Mouse (Mus musculus) limb, embryonic 11.5 days (tissue): ENCODE results near the gene Cd9. TPM values are rescaled to one million over a fixed set of nuclear protein-coding genes. Genes with fewer than 3 reads are reported as not detected.

Source experiments
- ATAC-seq: fragments of 200-750 bp; cut with Nextera tagmentation; 2 replicates; pipeline ENCODE4 v1.8.0; 2017; ENCODE audit warnings: low read depth; ENCODE audit not compliant: insufficient number of reproducible peaks, low FRiP score, low TSS enrichment
- DNase-seq: peaks from one replicate; pipeline ENCODE4 v3.0.0-alpha.2; 2015; ENCODE audit warnings: low spot score
- H3K27ac ChIP-seq: fragments of 300-500 bp; sonication (generic); replicated peaks from 2 replicates; pipeline ENCODE4 v1.5.1; 2014; ENCODE audit warnings: low read depth, mild to moderate bottlenecking, low read length
- H3K27me3 ChIP-seq: fragments of 300-500 bp; sonication (generic); 2 replicates; pipeline ENCODE4 v1.6.1; 2014; ENCODE audit warnings: mild to moderate bottlenecking, low read length, mixed read lengths; ENCODE audit not compliant: control insufficient read depth, insufficient read depth
- H3K36me3 ChIP-seq: fragments of 300-500 bp; sonication (generic); 2 replicates; pipeline ENCODE4 v1.6.1; 2014; ENCODE audit warnings: mild to moderate bottlenecking, low read length, moderate library complexity, mixed read lengths; ENCODE audit not compliant: control insufficient read depth, insufficient read depth
- H3K4me1 ChIP-seq: fragments of 300-500 bp; sonication (generic); 2 replicates; pipeline ENCODE4 v1.6.1; 2014; ENCODE audit warnings: low read length, mixed read lengths; ENCODE audit not compliant: control insufficient read depth, insufficient read depth
- H3K4me2 ChIP-seq: fragments of 300-500 bp; sonication (generic); 2 replicates; pipeline ENCODE4 v1.6.1; 2014; ENCODE audit warnings: low read depth, mild to moderate bottlenecking, moderate library complexity; ENCODE audit not compliant: severe bottlenecking
- H3K4me3 ChIP-seq: fragments of 300-500 bp; sonication (generic); 2 replicates; pipeline ENCODE4 v1.5.1; 2014; ENCODE audit warnings: low read depth, low read length
- H3K9ac ChIP-seq: fragments of 300-500 bp; sonication (generic); 2 replicates; pipeline ENCODE4 v1.6.1; 2014; ENCODE audit warnings: mild to moderate bottlenecking, low read length
- H3K9me3 ChIP-seq: fragments of 300-500 bp; sonication (generic); 2 replicates; pipeline ENCODE4 v1.6.1; 2016; ENCODE audit warnings: low read length; ENCODE audit not compliant: control insufficient read depth
- WGBS: fragments of 180-500 bp; shearing (Covaris S2); extraction: QIAGEN DNeasy Blood & Tissue Kit; methylation state at CpG from one replicate; pipeline ENCODE4 v1.1.7; 2014; 5-methylcytosine and 5-hydroxymethylcytosine counted together
- polyA plus RNA-seq: library from polyadenylated mRNA; unstranded; fragments of >200 nt; fragmentation: Nextera tagmentation; extraction: Ambion mirVana; gene quantifications from 2 replicates; pipeline ENCODE4 v1.2.1, GENCODE M21; 2014

The Cd9 gene
- polyA plus RNA-seq, 1 experiment from 2014 or later = 42.4 TPM

DNA sequence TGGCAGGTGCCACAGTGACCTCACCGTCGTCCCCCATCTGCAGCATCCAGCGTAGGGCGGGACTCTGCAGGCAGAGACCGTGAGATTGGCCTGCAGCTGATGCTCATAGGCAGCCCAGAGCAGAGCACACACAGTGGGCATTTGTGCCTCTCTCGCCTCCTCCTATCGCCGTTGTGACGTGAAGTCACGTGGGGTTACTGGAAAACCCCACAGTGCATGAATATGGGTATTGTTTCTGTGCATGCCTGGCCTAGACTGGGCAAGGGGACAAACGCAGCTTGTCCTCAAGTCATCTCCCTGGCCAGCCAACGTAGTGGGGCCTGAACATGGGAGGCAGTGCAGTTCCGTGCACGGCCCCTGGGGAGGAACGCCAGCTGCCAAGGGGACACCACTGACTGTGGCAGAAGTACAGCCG is 27.3 kb downstream of the Cd9 start:
- H3K4me1 ChIP-seq = no peaks in the 10 kb centered on the region
- DNase-seq (no peak), ATAC-seq (peak; percentile 78)
- no peaks in the 10 kb centered on the region for H3K36me3 ChIP-seq
- H3K9me3 ChIP-seq = no peaks in the 10 kb centered on the region
- no peak overlapping the region for H3K27ac ChIP-seq
- H3K9ac ChIP-seq = no peak overlapping the region
- H3K4me2 ChIP-seq = no peak overlapping the region
- WGBS = 77% methylated on average over 16 of the region's 16 CpGs
- H3K27me3 ChIP-seq = no peaks in the 10 kb centered on the region
- no peak overlapping the region for H3K4me3 ChIP-seq

DNA sequence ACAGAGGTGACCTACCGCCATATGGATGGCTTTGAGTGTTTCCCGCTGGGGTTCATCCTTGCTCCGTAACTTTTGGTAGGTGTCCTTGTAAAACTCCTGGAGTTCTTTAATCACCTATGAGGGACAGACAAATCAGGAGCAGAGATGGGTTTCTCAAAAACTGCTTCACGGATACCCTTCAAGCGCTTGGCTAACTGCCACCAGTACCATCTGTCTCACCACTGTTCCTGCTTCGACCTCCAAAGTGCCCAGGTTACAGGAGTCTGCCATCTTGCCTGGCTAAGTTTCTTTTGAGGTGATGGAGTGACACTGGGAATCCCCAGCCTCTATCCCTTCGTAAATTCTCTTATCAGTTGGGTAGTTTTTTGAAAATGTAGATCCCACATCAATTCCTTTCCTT is 32.3 kb downstream of the Cd9 start:
- H3K4me1 ChIP-seq = no peaks in the 10 kb centered on the region
- H3K27me3 ChIP-seq = no peaks in the 10 kb centered on the region
- WGBS = 91% methylated on average over 7 of the region's 7 CpGs
- DNase-seq = no peak
- H3K9ac ChIP-seq = no peak overlapping the region
- no peak for ATAC-seq
- no peaks in the 10 kb centered on the region for H3K9me3 ChIP-seq
- H3K4me3 ChIP-seq = no peak overlapping the region
- H3K4me2 ChIP-seq = no peak overlapping the region
- H3K36me3 ChIP-seq = no peaks in the 10 kb centered on the region
- no peak overlapping the region for H3K27ac ChIP-seq

DNA sequence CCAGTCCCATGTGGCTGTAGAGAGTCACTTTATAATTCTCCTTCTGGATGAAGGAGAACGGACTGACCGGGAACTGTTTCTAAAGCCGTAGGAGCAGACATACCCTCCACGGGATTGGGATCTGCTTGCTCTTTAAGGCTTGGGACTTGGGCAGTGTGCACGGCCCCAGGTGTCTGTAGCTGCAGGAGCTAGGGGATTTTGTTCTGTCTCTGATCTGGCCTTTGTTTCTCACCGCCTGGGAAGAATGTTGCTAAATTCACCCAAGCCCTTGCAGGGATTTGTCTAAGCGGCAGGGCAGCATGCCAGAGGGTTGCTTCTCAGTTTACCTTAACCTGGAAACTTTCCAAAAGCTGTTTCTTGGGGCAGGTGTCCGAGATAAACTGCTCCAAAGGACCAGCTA is 32.8 kb downstream of the Cd9 start:
- ATAC-seq (no peak), DNase-seq (no peak)
- no peaks in the 10 kb centered on the region for H3K4me1 ChIP-seq
- no peaks in the 10 kb centered on the region for H3K27me3 ChIP-seq
- H3K9me3 ChIP-seq = no peaks in the 10 kb centered on the region
- H3K9ac ChIP-seq = no peak overlapping the region
- H3K4me2 ChIP-seq = no peak overlapping the region
- 78% methylated on average over 8 of the region's 8 CpGs for WGBS
- no peak overlapping the region for H3K27ac ChIP-seq
- H3K36me3 ChIP-seq = no peaks in the 10 kb centered on the region
- H3K4me3 ChIP-seq = no peak overlapping the region

DNA sequence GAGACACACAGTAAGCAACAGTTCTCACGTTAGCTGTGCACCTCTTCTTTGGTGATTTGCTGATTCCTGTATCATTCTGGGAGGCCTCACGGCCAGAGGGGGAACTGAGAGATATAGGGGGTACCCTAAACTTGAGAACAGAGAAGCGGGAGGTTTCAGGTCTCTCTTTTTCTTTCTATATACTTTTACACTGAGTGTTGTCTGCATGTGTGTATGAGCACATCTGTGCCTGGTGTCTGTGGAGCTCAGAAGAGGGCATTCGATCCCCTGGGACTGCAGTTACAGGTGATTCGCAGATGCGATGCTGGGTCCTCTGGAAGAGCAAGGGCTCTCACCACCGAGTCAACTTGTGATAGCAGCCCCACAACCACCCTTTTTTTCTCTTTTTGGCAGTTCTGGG is 33.3 kb downstream of the Cd9 start:
- H3K9ac ChIP-seq = no peak overlapping the region
- ATAC-seq (no peak), DNase-seq (no peak)
- H3K4me1 ChIP-seq = no peaks in the 10 kb centered on the region
- H3K9me3 ChIP-seq = no peaks in the 10 kb centered on the region
- no peak overlapping the region for H3K27ac ChIP-seq
- H3K36me3 ChIP-seq = no peaks in the 10 kb centered on the region
- no peak overlapping the region for H3K4me2 ChIP-seq
- no peaks in the 10 kb centered on the region for H3K27me3 ChIP-seq
- H3K4me3 ChIP-seq = no peak overlapping the region
- WGBS = 87% methylated on average over 7 of the region's 7 CpGs

DNA sequence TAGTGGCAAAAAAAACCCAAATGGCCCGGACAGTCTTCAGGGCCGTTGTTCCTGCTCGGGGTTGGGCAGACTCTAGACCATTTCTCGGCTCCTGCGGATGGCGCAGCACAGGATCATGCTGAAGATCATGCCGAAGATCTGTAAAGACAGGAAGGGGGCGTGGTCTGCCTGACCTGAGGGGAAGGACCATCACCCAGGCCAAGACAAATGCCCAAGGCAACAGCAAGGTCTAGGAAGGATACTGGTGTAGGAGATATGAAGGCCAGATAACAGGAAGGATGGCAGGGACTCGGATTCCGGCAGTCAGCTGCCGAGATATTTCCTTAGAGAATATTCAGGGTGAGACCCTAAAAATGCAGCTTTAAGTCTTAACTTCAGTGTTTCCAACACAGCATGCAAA is 34.0 kb downstream of the Cd9 start:
- H3K27ac ChIP-seq = no peak overlapping the region
- WGBS = 82% methylated on average over 11 of the region's 11 CpGs
- no peak overlapping the region for H3K4me2 ChIP-seq
- DNase-seq = no peak
- H3K36me3 ChIP-seq = no peaks in the 10 kb centered on the region
- H3K4me1 ChIP-seq = no peaks in the 10 kb centered on the region
- no peaks in the 10 kb centered on the region for H3K27me3 ChIP-seq
- no peaks in the 10 kb centered on the region for H3K9me3 ChIP-seq
- H3K4me3 ChIP-seq = no peak overlapping the region
- ATAC-seq = no peak
- no peak overlapping the region for H3K9ac ChIP-seq

DNA sequence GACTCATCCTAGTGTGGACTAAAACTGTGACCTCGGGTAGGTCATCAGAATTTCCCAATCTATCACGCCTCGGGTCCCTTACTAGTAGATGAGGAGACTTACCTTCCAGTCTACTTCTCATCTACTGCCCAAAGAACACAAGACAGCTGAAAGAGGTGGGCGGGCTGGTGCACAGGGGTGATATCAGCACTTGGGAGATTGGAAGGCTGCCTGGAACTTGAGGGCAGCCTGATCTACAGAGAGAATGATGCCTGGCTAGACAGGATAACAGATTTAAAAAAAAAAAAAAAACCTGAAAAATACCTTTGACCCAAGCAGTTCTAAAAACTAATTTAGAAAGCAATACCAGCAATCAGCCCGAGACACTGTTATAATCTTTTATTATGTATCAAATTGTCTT is 34.7 kb downstream of the Cd9 start:
- Histone ChIP-seq H3K4me1 (peaks cover under 1% of the 10 kb centered on the region; the same call in 1 of the 2 replicates), H3K9me3 (no peaks in the 10 kb centered on the region), H3K9ac (no peak overlapping the region), H3K36me3 (no peaks in the 10 kb centered on the region), H3K4me3 (no peak overlapping the region), H3K27me3 (no peaks in the 10 kb centered on the region), H3K27ac (no peak overlapping the region), H3K4me2 (no peak overlapping the region)
- 95% methylated on average over 5 of the region's 5 CpGs for WGBS
- DNase-seq (no peak), ATAC-seq (no peak)

DNA sequence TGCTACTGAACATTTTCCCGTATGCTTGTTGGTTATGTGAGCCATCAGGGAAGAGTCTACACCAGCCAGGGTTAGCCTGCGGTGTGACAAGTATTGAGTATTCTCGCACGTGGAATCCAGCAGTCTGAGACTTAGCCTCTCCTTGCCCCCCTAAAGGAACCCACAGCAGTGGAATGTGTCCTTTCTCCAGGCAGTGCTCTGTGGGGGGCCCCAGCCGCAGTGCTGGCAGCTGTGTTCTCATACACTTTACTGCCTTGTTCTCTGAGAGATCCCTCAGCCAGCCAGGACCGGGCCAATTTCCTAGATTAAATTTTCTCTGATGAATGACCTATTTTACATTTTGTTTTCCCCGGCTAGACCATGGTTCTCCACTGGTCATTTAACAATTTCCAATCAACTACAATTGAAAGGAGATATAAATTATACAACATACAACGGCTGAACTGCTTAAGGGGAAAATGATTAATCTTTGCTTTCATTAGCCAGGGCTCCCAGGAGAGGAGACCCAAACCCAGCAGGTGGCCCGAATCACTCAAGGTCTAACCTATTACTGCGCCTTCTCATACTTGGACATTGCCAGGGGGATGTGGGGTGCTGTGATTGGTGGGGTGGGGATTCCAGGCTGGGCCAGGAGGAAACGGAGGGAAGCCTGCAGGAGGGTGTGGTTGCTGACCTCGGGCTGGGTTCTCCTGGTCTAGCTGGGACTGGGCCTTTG is 38.6 kb downstream of the Cd9 start:
- Histone ChIP-seq H3K9ac (no peak overlapping the region), H3K4me2 (no peak overlapping the region), H3K27ac (no peak overlapping the region), H3K4me1 (peaks cover 4% of the 10 kb centered on the region; the same call in 1 of the 2 replicates), H3K9me3 (no peaks in the 10 kb centered on the region), H3K4me3 (no peak overlapping the region), H3K27me3 (no peaks in the 10 kb centered on the region), H3K36me3 (no peaks in the 10 kb centered on the region)
- DNase-seq (peak; percentile 57), ATAC-seq (peak; percentile 71)
- WGBS = 39% methylated on average over 12 of the region's 12 CpGs

DNA sequence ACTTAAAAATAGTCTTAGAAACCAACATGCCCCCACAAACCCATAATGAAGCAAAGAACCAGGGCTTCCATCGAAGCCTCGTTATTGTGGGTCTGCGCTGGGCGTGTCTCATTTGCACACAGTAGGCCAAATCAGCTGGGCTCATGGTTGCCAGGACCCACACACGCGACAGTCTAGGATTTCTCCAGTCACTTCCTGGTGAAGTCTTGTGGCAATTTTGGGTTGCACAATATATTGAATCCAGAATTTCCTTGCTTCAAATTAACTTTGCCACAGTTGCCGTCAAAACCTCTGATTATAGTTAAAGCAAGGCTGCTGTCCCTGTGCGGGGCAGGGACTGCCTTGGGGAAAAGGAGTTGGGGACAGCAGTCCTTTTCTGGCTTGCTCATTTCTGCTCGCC is 39.9 kb downstream of the Cd9 start:
- Histone ChIP-seq H3K9me3 (no peaks in the 10 kb centered on the region), H3K9ac (no peak overlapping the region), H3K4me1 (peaks cover 4% of the 10 kb centered on the region; the same call in 1 of the 2 replicates), H3K36me3 (no peaks in the 10 kb centered on the region), H3K4me3 (no peak overlapping the region), H3K27me3 (no peaks in the 10 kb centered on the region), H3K4me2 (no peak overlapping the region), H3K27ac (no peak overlapping the region)
- DNase-seq = no peak
- ATAC-seq = no peak
- 82% methylated on average over 9 of the region's 9 CpGs for WGBS

DNA sequence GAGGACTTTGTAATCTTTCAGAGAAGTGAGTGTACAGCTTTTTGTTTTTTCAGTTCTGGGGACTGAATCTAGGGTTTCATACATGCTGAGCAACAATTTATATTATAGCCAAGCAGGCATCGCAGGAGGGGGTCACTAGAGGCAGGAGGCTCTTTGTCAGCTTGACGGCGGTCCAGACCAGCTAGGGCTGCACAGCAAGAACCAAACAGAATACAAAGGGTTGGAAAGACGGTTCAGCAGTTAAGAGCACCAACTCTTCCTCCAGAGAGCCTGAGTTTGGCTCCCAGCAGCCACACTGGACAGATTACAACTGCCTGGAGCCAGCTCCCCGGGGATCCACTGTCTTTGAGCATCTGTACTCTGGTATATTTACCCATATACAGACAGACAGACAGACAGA is 40.3 kb downstream of the Cd9 start:
- no peak for ATAC-seq
- no peak overlapping the region for H3K4me3 ChIP-seq
- WGBS = 71% methylated on average over 5 of the region's 5 CpGs
- no peak overlapping the region for H3K9ac ChIP-seq
- H3K9me3 ChIP-seq = no peaks in the 10 kb centered on the region
- no peak for DNase-seq
- no peaks in the 10 kb centered on the region for H3K36me3 ChIP-seq
- no peak overlapping the region for H3K27ac ChIP-seq
- H3K4me2 ChIP-seq = no peak overlapping the region
- no peaks in the 10 kb centered on the region for H3K27me3 ChIP-seq
- peaks cover 4% of the 10 kb centered on the region; the same call in 1 of the 2 replicates for H3K4me1 ChIP-seq
